Mouse (Mus musculus) neural tube, embryonic 14.5 days (tissue): ENCODE measurements around the gene Map1b. TPM values are rescaled to one million over a fixed set of nuclear protein-coding genes. Genes with fewer than 3 reads are reported as not detected.

Experiments used
- ATAC-seq: fragments of 200-750 bp; cut with Nextera tagmentation; 2 replicates; pipeline ENCODE4 v1.8.0; 2017; ENCODE audit warnings: low read depth, mild to moderate bottlenecking, moderate TSS enrichment, moderate library complexity
- H3K27ac ChIP-seq: fragments of 300-500 bp; sonication (generic); 2 replicates; pipeline ENCODE4 v1.5.1; 2014; ENCODE audit warnings: low read depth, mild to moderate bottlenecking, control low read depth, low read length, moderate library complexity, mixed read lengths
- H3K27me3 ChIP-seq: fragments of 300-500 bp; sonication (generic); 2 replicates; pipeline ENCODE4 v1.6.1; 2014; ENCODE audit warnings: low read length; ENCODE audit not compliant: control insufficient read depth, insufficient read depth
- H3K36me3 ChIP-seq: fragments of 300-500 bp; sonication (generic); 2 replicates; pipeline ENCODE4 v1.6.1; 2014; ENCODE audit warnings: low read length, mixed read lengths; ENCODE audit not compliant: control insufficient read depth, insufficient read depth
- H3K4me1 ChIP-seq: fragments of 300-500 bp; sonication (generic); 2 replicates; pipeline ENCODE4 v1.6.1; 2014; ENCODE audit warnings: low read length; ENCODE audit not compliant: control insufficient read depth, insufficient read depth
- H3K4me2 ChIP-seq: fragments of 300-500 bp; sonication (generic); 2 replicates; pipeline ENCODE4 v1.6.1; 2014; ENCODE audit warnings: mild to moderate bottlenecking, low read depth, low read length, control low read depth
- H3K4me3 ChIP-seq: fragments of 300-500 bp; sonication (generic); 2 replicates; pipeline ENCODE4 v1.5.1; 2014; ENCODE audit warnings: low read depth, low read length, control low read depth, mixed read lengths
- H3K9ac ChIP-seq: fragments of 300-500 bp; sonication (generic); replicated peaks from 2 replicates; pipeline ENCODE4 v1.6.1; 2014; ENCODE audit warnings: low read depth, mild to moderate bottlenecking, control low read depth, low read length, mixed read lengths
- H3K9me3 ChIP-seq: fragments of 300-500 bp; sonication (generic); 2 replicates; pipeline ENCODE4 v1.6.1; 2016; ENCODE audit warnings: low read length; ENCODE audit not compliant: control insufficient read depth
- WGBS: fragments of 180-500 bp; shearing (Covaris S2); extraction: QIAGEN DNeasy Blood & Tissue Kit; methylation state at CpG from one replicate; pipeline ENCODE4 v1.1.7; 2014; 5-methylcytosine and 5-hydroxymethylcytosine counted together
- polyA plus RNA-seq: library from polyadenylated mRNA; unstranded; fragments of >200 nt; fragmentation: Nextera tagmentation; extraction: Ambion mirVana; gene quantifications from 2 replicates; pipeline ENCODE4 v1.2.1, GENCODE M21; 2014

Gene Map1b
- polyA plus RNA-seq, 1 experiment from 2014 or later = 2,267 TPM

GRCm38 (mm10) chr13:99387901-99388811 lies 128.2 kb downstream of the Map1b start:
- no peaks in the 10 kb centered on the region for H3K27me3 ChIP-seq
- H3K9me3 ChIP-seq = no peaks in the 10 kb centered on the region
- no peak for ATAC-seq
- H3K4me2 ChIP-seq = no peak overlapping the region
- H3K4me3 ChIP-seq = no peak overlapping the region
- no peaks in the 10 kb centered on the region for H3K4me1 ChIP-seq
- H3K9ac ChIP-seq = no peak overlapping the region
- no peak overlapping the region for H3K27ac ChIP-seq
- H3K36me3 ChIP-seq = no peaks in the 10 kb centered on the region
- WGBS = 74% methylated on average over 7 of the region's 7 CpGs

DNA sequence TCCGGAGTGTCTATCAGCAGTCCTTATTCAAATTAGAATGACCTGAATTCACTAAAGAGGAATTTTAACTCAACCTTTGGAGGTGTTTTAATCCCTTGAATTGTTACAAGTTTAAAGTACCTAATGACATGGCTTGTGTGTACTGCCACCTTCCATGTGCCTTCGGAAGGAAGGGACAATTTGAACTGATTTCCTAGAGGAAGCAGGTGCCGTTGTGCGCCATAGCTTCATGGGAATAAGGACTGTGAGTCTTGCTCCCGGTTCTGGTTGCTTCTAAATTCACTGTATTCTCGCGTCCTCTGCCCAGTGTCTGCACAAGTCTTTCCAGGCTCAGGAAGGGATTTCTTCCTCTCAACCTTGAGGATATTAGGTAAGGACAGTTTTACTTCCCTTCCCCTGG lies 130.0 kb downstream of the Map1b start:
- H3K4me1 ChIP-seq = no peaks in the 10 kb centered on the region
- no peaks in the 10 kb centered on the region for H3K9me3 ChIP-seq
- no peak overlapping the region for H3K27ac ChIP-seq
- H3K36me3 ChIP-seq = no peaks in the 10 kb centered on the region
- 88% methylated on average over 7 of the region's 7 CpGs for WGBS
- no peak overlapping the region for H3K9ac ChIP-seq
- H3K4me2 ChIP-seq = no peak overlapping the region
- no peak overlapping the region for H3K4me3 ChIP-seq
- H3K27me3 ChIP-seq = no peaks in the 10 kb centered on the region
- ATAC-seq = no peak

- Histone ChIP-seq H3K9ac (no peak overlapping the region), H3K36me3 (no peaks in the 10 kb centered on the region), H3K4me1 (no peaks in the 10 kb centered on the region), H3K27ac (no peak overlapping the region), H3K4me3 (no peak overlapping the region), H3K9me3 (no peaks in the 10 kb centered on the region), H3K4me2 (no peak overlapping the region), H3K27me3 (no peaks in the 10 kb centered on the region)
- 92% methylated on average over 6 of the region's 6 CpGs for WGBS
- no peak for ATAC-seq
Observed at GRCm38 (mm10) chr13:99385911-99386310, 130.4 kb downstream of the Map1b start.

DNA sequence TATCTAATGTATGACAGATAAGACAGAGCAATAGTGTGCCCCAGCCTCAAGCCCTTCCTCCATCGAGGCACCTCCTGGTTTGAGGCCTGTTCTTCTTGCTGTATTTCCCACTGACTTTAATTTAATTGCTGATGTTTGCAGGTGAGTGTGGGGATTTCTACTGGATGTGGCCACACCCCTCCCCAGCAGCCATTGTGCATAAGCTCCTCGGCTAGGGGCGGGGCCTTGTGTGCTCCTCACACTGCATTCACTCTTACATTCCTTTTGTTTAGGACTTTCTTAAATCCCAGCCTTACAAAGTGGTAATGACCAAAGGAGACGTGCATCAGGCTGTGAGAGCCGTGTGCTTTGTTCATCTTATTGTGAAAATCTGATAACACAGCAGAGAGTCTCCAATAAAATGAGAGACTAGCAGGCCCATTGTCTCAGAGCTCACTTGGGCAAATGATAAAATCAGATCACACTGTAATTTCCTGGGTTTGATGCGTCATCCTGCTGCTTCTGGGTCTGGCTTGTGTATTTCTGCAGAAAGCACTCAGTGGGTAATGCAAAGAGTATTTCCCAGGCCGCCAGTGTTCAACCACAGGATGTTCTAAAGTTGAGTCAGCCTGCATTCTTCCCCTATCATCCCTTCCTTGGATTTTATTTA lies 131.7 kb downstream of the Map1b start:
- H3K27me3 ChIP-seq = no peaks in the 10 kb centered on the region
- H3K9me3 ChIP-seq = no peaks in the 10 kb centered on the region
- 72% methylated on average over 7 of the region's 7 CpGs for WGBS
- no peak overlapping the region for H3K4me3 ChIP-seq
- no peak overlapping the region for H3K9ac ChIP-seq
- no peaks in the 10 kb centered on the region for H3K36me3 ChIP-seq
- H3K4me2 ChIP-seq = no peak overlapping the region
- no peak overlapping the region for H3K27ac ChIP-seq
- ATAC-seq = no peak
- H3K4me1 ChIP-seq = no peaks in the 10 kb centered on the region

GRCm38 (mm10) chr13:99382373-99382772 lies 134.0 kb downstream of the Map1b start:
- Histone ChIP-seq H3K27me3 (no peaks in the 10 kb centered on the region), H3K36me3 (no peaks in the 10 kb centered on the region), H3K9ac (no peak overlapping the region), H3K9me3 (no peaks in the 10 kb centered on the region), H3K4me1 (no peaks in the 10 kb centered on the region), H3K27ac (no peak overlapping the region), H3K4me3 (no peak overlapping the region), H3K4me2 (no peak overlapping the region)
- ATAC-seq = no peak
- 61% methylated on average over 6 of the region's 6 CpGs for WGBS

DNA sequence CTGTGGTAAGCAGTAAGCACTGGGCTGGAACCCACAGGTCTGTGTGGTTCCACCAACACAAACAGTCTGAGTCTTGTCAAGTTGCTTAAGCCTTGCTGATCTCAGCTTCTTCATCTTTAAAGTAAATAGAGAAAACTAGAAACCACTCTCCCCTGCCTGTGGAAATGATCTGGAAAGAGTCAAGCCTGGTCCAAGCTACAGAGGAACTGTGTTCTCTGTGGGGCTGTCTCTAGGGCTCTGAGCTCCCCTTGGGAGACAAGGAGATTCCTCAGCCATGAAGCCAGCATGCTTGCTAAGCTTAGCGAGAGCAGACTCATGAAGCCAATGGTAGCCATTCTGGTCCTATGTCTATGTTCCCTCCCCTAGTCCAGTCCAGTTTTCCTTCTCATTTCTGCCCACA lies 138.1 kb downstream of the Map1b start:
- Histone ChIP-seq H3K9me3 (no peaks in the 10 kb centered on the region), H3K4me1 (no peaks in the 10 kb centered on the region), H3K4me2 (no peak overlapping the region), H3K4me3 (no peak overlapping the region), H3K36me3 (no peaks in the 10 kb centered on the region), H3K27ac (no peak overlapping the region), H3K9ac (no peak overlapping the region), H3K27me3 (no peaks in the 10 kb centered on the region)
- 92% methylated on average over 1 of the region's 1 CpGs for WGBS
- no peak for ATAC-seq

DNA sequence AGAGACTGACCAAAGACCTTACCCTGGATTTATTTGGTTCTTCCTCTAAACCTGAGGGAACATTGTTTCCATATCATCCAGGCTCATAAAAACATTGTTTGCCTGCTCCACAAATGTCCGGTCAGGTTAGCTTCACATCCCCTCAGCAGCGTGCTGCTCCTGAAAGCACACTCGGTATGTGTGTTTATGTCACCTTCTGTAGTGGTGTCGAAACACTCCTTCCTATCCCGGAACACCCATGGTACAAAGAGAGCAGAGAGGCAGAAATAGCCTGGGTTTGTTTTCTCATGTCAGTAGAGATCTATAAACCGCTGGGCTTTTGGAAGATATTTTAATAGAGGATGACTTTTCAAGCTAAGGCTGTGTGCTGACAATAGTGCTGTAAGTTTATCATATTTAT lies 139.3 kb downstream of the Map1b start:
- Histone ChIP-seq H3K4me3 (no peak overlapping the region), H3K4me2 (no peak overlapping the region), H3K27ac (no peak overlapping the region), H3K4me1 (no peaks in the 10 kb centered on the region), H3K9ac (no peak overlapping the region), H3K36me3 (no peaks in the 10 kb centered on the region), H3K27me3 (no peaks in the 10 kb centered on the region), H3K9me3 (no peaks in the 10 kb centered on the region)
- no peak for ATAC-seq
- WGBS = 95% methylated on average over 6 of the region's 6 CpGs

GRCm38 (mm10) chr13:99375550-99375949 lies 140.8 kb downstream of the Map1b start:
- ATAC-seq = peak; percentile 70; the same call in 1 of the 2 replicates
- no peaks in the 10 kb centered on the region for H3K4me1 ChIP-seq
- H3K36me3 ChIP-seq = no peaks in the 10 kb centered on the region
- no peak overlapping the region for H3K4me3 ChIP-seq
- no peaks in the 10 kb centered on the region for H3K27me3 ChIP-seq
- 32% methylated on average over 6 of the region's 6 CpGs for WGBS
- H3K4me2 ChIP-seq = no peak overlapping the region
- H3K27ac ChIP-seq = no peak overlapping the region
- no peaks in the 10 kb centered on the region for H3K9me3 ChIP-seq
- H3K9ac ChIP-seq = no peak overlapping the region

- Histone ChIP-seq H3K4me3 (no peak overlapping the region), H3K9me3 (no peaks in the 10 kb centered on the region), H3K9ac (no peak overlapping the region), H3K27me3 (no peaks in the 10 kb centered on the region), H3K4me2 (no peak overlapping the region), H3K4me1 (no peaks in the 10 kb centered on the region), H3K36me3 (no peaks in the 10 kb centered on the region), H3K27ac (no peak overlapping the region)
- no peak for ATAC-seq
- 83% methylated on average over 4 of the region's 4 CpGs for WGBS
Observed at GRCm38 (mm10) chr13:99374191-99374590, 142.1 kb downstream of the Map1b start.
